Mouse (Mus musculus) cortical plate, adult 2 months (tissue): ENCODE results near the gene Slc46a2.

Experiments used
- CTCF ChIP-seq: fragments of 200-500 bp; IDR thresholded peaks from 2 replicates; pipeline ENCODE4 v1.5.1; 2011; ENCODE audit warnings: mild to moderate bottlenecking, control low read depth, low read length; ENCODE audit not compliant: insufficient read depth; ENCODE audit errors: extremely low read depth
- POLR2A ChIP-seq: fragments of 200-500 bp; IDR thresholded peaks from 2 replicates; pipeline ENCODE4 v1.6.1; 2011; ENCODE audit warnings: mild to moderate bottlenecking, low read length, control low read depth; ENCODE audit not compliant: insufficient read depth; ENCODE audit errors: extremely low read depth

DNA sequence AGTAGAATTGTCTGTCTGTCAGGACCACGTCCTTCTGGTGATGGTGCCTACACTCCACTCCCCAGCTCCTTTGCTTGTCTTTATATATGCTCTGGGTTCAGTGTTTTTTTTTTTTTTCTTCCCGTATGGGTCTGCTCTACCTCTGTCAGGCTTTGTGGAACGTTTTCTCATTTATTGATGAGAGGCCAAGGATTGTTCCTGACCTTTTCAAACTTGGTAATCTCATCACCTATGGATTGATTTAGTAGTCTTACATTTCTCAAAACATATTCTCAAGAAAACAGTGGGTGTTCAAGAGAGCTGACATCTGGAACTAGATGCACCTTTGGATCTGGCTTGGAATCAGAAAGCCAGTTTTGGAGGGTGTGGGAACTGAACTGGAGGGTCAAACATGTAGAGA is 45.8 kb upstream of the Slc46a2 start, which contains the start of gene Mup4:
- TF ChIP-seq CTCF (no peak), POLR2A (no peak)
